Comparison of ENCODE assay signal across 23 mouse cellular contexts in genomic region chr11:30131640-30132039, GRCm38 (mm10).
"Had no signal": no experiment of that assay in that cellular context is flagged by ENCODE, and none has a peak within 500 bp of the region (broad histone marks: within the 10 kb centered on the region; RNA-seq: fewer than 3 reads in every experiment).

No protein-coding gene starts in this region.

- H3K4me3 ChIP-seq: left cerebral cortex, adult 2 months; lung, embryonic 15.5 days; megakaryocyte, embryonic 14.5 days; midbrain, embryonic 10.5 days; midbrain, embryonic 13.5 days; myocyte; neural tube, embryonic 13.5 days; stomach, embryonic 15.5 days had no signal

- H3K9me3 ChIP-seq: lung, embryonic 15.5 days; megakaryocyte, embryonic 14.5 days; midbrain, embryonic 10.5 days; midbrain, embryonic 13.5 days; neural tube, embryonic 13.5 days; stomach, embryonic 15.5 days had no signal

- H3K4me2 ChIP-seq: liver, embryonic 11.5 days; lung, embryonic 15.5 days; midbrain, embryonic 13.5 days; neural tube, embryonic 13.5 days; stomach, embryonic 15.5 days had no signal

- ATAC-seq: midbrain, embryonic 13.5 days; midbrain, embryonic 16.5 days had no signal

- H3K9ac ChIP-seq: liver, embryonic 14.5 days; lung, embryonic 15.5 days; midbrain, embryonic 13.5 days; neural tube, embryonic 13.5 days; stomach, embryonic 15.5 days had no signal

- H3K27me3 ChIP-seq: lung, embryonic 15.5 days; megakaryocyte, embryonic 14.5 days; midbrain, embryonic 13.5 days; neural tube, embryonic 13.5 days; stomach, embryonic 15.5 days had no signal

- DNase-seq: kidney, postnatal 36 days; layer of hippocampus, postnatal 36 days; lung, adult 18-20 months; lung, postnatal 10 days; lung, postnatal 36 days; retina, postnatal 1 day; right cerebral cortex, postnatal 25 days; spleen, adult 18-20 months; thymus, adult 2 months; thymus, postnatal 14 days; thymus, postnatal 4 days had no signal

- H3K4me1 ChIP-seq: midbrain, embryonic 10.5 days; midbrain, embryonic 13.5 days; neural tube, embryonic 13.5 days; stomach, embryonic 15.5 days had no signal

- H3K27ac ChIP-seq: kidney, postnatal 0 days; left cerebral cortex, adult 2 months; liver, embryonic 14.5 days; lung, embryonic 15.5 days; midbrain, embryonic 10.5 days; midbrain, embryonic 13.5 days; neural tube, embryonic 13.5 days; stomach, embryonic 15.5 days had no signal
